7 mouse cellular contexts compared by ENCODE assay signal in genomic region chr17:4945871-4946331, GRCm38 (mm10). TPM values are rescaled to one million over a fixed set of nuclear protein-coding genes. Genes with fewer than 3 reads are reported as not detected.
DNase-seq lines count a peak whose midpoint lies in the region; ATAC-seq lines count a peak whose summit lies in the region.

No protein-coding gene starts in this region.

- ATAC-seq in hindbrain, embryonic 16.5 days: peak; percentile 27; the same call in 1 of the 2 replicates
- no peak for ATAC-seq in liver, embryonic 11.5 days (replicated peaks; ENCODE audit: low FRiP score)
- ATAC-seq in neural tube, embryonic 11.5 days (ENCODE audit: insufficient read depth, low FRiP score, low TSS enrichment): no peak

- peaks cover 15% of the 10 kb centered on the region for H3K4me1 ChIP-seq in hindbrain, embryonic 16.5 days (ENCODE audit: control insufficient read depth, insufficient read depth, low read depth, low read length)
- H3K4me1 ChIP-seq in liver, embryonic 11.5 days (replicated peaks; ENCODE audit: control insufficient read depth, insufficient read depth, low read length): peaks cover 6% of the 10 kb centered on the region
- H3K4me1 ChIP-seq in neural tube, embryonic 11.5 days (ENCODE audit: control insufficient read depth, insufficient read depth, low read length): peaks cover 7% of the 10 kb centered on the region; the same call in 1 of the 2 replicates

- peak; percentile 73 for DNase-seq in adrenal gland, postnatal 10 days
- peak; percentile 80 to 82 for DNase-seq in cerebellum, postnatal 25 days
- peak; percentile 30 to 34 for DNase-seq in gastrocnemius, postnatal 36 days
- peak; percentile 48 for DNase-seq in liver, embryonic 11.5 days (ENCODE audit: low spot score)
- peak; percentile 42 for DNase-seq in neural tube, embryonic 11.5 days (ENCODE audit: low spot score)
- peak; percentile 56 to 79 for DNase-seq in urinary bladder, adult 18-20 months (ENCODE audit: low spot score in 2 of 2)

- H3K9ac ChIP-seq in hindbrain, embryonic 16.5 days (ENCODE audit: low read depth, low read length): peak overlapping the region; percentile 47; the same call in 1 of the 2 replicates
- no peak overlapping the region for H3K9ac ChIP-seq in liver, embryonic 11.5 days (ENCODE audit: low read depth, low read length)
- no peak overlapping the region for H3K9ac ChIP-seq in neural tube, embryonic 11.5 days (ENCODE audit: low read length)

- H3K36me3 ChIP-seq in hindbrain, embryonic 16.5 days (ENCODE audit: control insufficient read depth, insufficient read depth, low read length): no peaks in the 10 kb centered on the region
- H3K36me3 ChIP-seq in liver, embryonic 11.5 days (ENCODE audit: control insufficient read depth, insufficient read depth, low read length): no peaks in the 10 kb centered on the region
- no peaks in the 10 kb centered on the region for H3K36me3 ChIP-seq in neural tube, embryonic 11.5 days (ENCODE audit: control insufficient read depth, insufficient read depth, low read length)

- no peak overlapping the region for H3K27ac ChIP-seq in hindbrain, embryonic 16.5 days (ENCODE audit: low read depth, low read length)
- no peak overlapping the region for H3K27ac ChIP-seq in liver, embryonic 11.5 days (ENCODE audit: low read depth, low read length)
- H3K27ac ChIP-seq in neural tube, embryonic 11.5 days (ENCODE audit: low read depth, low read length): no peak overlapping the region

- 21% methylated on average over 11 of the region's 11 CpGs for WGBS in hindbrain, embryonic 16.5 days
- WGBS in liver, embryonic 11.5 days: 22% methylated on average over 11 of the region's 11 CpGs
- WGBS in neural tube, embryonic 11.5 days: 25% methylated on average over 10 of the region's 11 CpGs

- H3K27me3 ChIP-seq in hindbrain, embryonic 16.5 days (replicated peaks; ENCODE audit: control insufficient read depth, insufficient read depth, low read length): no peaks in the 10 kb centered on the region
- H3K27me3 ChIP-seq in liver, embryonic 11.5 days (replicated peaks; ENCODE audit: control insufficient read depth, insufficient read depth, low read length): no peaks in the 10 kb centered on the region
- no peaks in the 10 kb centered on the region for H3K27me3 ChIP-seq in neural tube, embryonic 11.5 days (ENCODE audit: control insufficient read depth, insufficient read depth, low read length)

- no peaks in the 10 kb centered on the region for H3K9me3 ChIP-seq in hindbrain, embryonic 16.5 days (ENCODE audit: control insufficient read depth, low read length)
- H3K9me3 ChIP-seq in liver, embryonic 11.5 days (ENCODE audit: control insufficient read depth, low read length): no peaks in the 10 kb centered on the region
- H3K9me3 ChIP-seq in neural tube, embryonic 11.5 days (ENCODE audit: control insufficient read depth, low read length): no peaks in the 10 kb centered on the region

- H3K4me2 ChIP-seq in hindbrain, embryonic 16.5 days (ENCODE audit: low read length): peak overlapping the region; percentile 33
- peak overlapping the region; percentile 16 for H3K4me2 ChIP-seq in liver, embryonic 11.5 days
- H3K4me2 ChIP-seq in neural tube, embryonic 11.5 days (ENCODE audit: low read depth): no peak overlapping the region

- no peak overlapping the region for H3K4me3 ChIP-seq in hindbrain, embryonic 16.5 days (ENCODE audit: low read length)
- H3K4me3 ChIP-seq in liver, embryonic 11.5 days (ENCODE audit: low read depth, low read length): no peak overlapping the region
- no peak overlapping the region for H3K4me3 ChIP-seq in neural tube, embryonic 11.5 days (ENCODE audit: low read depth, low read length)

- intact Hi-C loops in gastrocnemius, postnatal 36 days (cut with DNase I): no loop called here

RNA-seq across cellular contexts. Expression of gene Arid1b, which starts 48.2 kb away (rescaled TPM):
- total RNA-seq in adrenal gland, postnatal 10 days (2021): 10 to 100 TPM; 56.1 to 75.4 TPM
- 10 to 100 TPM; 28.6 to 31.6 TPM for total RNA-seq in gastrocnemius, postnatal 36 days (2021)
- 9.6 and 12.5 TPM in 2 replicates for polyA plus RNA-seq in hindbrain, embryonic 16.5 days (2015; fragmentation: Nextera tagmentation; extraction: Ambion mirVana)
- 8.1 and 9.1 TPM in 2 replicates for polyA plus RNA-seq in liver, embryonic 11.5 days (2014; fragmentation: Nextera tagmentation; extraction: Ambion mirVana)
- 14.3 and 15.3 TPM in 2 replicates for polyA plus RNA-seq in neural tube, embryonic 11.5 days (2014; fragmentation: Nextera tagmentation; extraction: Ambion mirVana)
